Mouse (Mus musculus) T-helper 2 cell (primary cell): ENCODE results near the gene Orm3.

Source experiments
- in situ Hi-C: fragments of 300-600 bp; cut with MboI, MseI; formaldehyde crosslinking; loops from one replicate; pipeline ENCODE4 v1.15.1; 2025; ENCODE audit warnings: high pct_unique_total_duplicates

The Orm3 gene

DNA sequence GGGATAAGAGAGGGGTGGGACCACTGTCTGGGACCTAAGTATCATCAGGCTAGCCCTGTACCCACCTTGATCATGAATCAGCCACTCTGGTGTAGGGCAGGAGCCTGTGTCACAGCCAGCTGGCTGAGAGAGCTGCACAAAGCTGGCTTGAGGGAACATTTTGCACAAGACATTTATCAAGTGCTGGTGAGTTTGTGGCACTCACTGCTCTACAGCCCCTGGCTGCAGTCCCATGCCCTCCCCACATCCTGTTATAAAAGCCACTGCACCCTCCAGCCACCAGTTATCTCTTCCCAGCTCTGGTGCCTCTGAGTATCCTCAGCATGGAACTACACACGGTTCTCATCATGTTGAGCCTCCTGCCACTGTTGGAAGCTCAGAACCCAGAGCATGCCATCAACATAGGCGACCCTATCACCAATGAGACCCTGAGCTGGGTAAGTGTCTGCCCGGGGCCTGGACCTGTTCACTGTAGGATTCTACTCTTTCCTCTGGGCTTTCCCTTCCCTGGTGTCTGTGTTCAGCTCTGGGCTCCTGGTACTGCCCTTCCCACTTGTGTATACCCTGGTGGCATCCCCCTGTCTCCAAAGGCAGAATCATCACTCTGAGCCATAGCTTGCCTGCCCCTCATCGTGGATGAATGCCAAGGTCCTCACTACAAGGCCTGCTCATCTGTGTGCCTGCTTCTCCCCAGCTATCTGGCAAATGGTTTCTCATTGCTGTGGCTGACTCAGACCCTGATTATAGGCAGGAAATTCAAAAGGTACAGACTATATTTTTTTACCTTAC is at the start of gene Orm3:
TSS of gene Orm3 (plus strand) at position 286 of the 789 bp plus-strand sequence.
- in situ Hi-C loops: no loop called here

DNA sequence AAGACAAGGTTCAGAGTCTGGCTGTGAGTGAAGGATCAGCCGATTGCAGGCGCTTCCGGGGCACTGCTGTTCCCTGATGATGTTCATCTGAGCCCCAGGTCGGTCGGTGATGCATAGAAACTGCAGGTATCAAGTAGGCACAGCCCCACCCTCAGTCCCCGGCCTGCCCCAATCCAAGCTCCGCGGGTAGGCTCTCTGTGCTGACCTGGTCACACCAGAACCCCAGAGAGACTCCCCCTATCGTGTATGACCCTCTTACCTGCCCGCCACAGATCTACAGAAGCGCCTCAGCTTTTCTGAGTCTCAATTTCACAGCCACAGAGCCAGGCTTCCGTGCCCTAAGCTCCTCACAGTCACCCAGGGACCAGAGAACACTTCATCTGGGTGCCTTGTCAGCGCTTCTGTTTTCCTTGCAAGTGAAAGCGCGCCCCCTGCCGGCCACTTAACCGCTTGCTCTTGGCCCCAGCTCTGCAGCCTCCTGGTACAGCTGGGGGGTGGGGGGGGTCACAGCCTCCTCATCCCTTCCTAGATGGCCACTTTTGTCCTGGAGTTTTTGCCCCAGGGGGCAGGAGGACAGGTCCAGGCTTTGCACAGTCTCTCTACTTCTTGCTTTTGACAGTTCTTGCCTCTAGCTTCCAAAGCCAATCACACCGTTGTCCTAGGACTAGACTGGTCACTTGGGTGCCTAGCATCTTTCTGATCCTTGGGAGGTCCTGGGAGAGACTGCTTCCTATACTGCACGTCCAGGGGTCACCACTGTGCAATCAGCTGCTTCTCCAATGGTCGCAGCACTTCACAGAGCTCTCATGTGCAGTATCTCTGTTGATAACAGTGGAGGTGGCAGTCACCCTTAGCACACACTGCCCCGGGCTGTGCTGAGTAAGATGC is 48.5 kb upstream of the Orm3 start:
- in situ Hi-C loops: loop anchor here (5.0 to 10.0 kb wide), 2 partner anchors 90 to 143 kb away; no protein-coding TSS in a partner anchor

DNA sequence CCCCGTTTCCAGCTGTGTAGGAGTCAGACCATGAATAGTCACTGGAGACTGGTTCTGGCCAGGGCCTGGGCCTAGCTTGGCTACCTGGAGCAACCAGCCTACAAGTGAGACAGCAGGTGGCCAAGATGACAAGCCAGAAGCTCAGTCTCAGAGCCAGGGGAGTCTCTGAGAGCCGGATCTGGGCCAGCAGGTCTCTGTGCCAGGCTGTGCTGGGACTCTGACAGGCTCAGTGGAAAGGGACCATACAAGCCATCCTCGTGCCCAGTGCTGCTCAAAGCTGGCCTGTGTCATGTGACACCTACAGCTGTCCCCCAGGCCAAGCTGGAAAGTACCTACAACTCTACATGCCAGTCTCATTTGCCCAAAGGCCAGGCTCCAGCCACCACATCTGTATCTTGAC is 47.6 kb upstream of the Orm3 start:
- in situ Hi-C loops: loop anchor here (5.0 to 10.0 kb wide), 2 partner anchors 91 to 144 kb away; no protein-coding TSS in a partner anchor

DNA sequence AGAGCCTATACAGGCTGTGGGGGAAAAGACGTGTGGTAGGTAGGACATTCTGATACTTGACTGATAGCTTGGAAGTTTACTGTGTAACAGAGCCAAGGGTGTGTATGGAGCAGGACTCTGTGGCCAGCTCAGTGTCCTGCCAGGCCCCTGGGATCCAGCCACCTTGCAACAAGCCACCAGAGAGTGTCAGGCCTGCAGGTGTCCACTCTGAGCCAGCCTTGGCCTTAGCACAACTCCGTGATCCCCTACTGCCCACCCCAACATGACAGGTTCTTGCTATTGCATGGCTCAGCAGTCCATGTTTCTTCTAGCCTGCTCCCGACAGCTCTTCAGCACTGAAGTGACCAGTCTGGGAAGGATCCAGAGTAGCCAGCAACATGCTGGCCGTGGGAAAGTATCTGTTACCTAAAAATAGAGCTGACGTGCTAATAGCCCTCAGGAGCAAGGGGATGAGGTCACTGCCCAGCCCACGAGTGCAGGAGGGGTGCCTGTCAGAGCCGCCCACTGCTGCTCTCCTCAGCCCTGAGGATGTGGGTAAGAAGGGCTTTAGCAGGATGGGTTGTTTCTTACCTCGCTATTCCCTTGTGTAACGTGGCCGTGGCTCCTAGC is 45.6 kb upstream of the Orm3 start:
- in situ Hi-C loops: no loop called here

DNA sequence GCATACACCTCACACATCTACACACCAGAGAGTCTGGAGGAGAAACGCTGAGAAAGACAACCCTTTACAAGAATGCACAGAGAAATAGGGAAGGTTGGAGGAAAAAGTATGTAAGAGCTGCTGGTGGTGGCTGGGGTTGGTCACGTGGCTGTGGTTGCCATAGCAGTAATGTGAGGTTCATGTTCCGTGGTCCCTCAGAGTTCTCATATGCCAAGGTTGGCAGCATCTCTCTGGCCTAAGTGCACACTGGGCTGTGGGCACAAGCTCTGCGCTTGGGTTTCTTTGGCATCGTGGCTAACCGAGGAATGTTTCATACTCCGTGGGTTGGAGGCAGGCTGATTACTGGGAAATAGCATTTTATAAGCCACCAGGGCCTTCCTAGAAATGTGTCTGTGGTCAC is 44.5 kb upstream of the Orm3 start:
- in situ Hi-C loops: no loop called here

DNA sequence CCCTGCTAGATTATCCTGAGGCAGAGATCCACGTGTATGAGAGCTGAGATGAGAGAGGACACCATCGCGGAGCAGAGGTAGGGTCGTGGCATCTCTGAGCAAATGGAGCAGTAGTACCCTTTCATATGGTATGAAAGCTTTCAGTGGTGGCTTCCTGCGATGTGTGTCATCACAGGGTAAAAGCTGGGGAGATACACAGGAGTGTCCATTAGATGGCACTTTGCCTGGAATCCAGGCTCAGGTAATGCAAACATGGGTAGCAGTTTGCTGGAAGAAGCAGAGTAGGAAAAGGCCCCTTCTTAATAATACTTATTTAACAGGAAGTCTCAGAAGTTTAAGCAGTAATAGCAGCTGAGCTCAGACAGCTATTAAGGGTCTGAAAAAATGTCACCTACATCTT is 41.9 kb upstream of the Orm3 start:
- in situ Hi-C loops: no loop called here

DNA sequence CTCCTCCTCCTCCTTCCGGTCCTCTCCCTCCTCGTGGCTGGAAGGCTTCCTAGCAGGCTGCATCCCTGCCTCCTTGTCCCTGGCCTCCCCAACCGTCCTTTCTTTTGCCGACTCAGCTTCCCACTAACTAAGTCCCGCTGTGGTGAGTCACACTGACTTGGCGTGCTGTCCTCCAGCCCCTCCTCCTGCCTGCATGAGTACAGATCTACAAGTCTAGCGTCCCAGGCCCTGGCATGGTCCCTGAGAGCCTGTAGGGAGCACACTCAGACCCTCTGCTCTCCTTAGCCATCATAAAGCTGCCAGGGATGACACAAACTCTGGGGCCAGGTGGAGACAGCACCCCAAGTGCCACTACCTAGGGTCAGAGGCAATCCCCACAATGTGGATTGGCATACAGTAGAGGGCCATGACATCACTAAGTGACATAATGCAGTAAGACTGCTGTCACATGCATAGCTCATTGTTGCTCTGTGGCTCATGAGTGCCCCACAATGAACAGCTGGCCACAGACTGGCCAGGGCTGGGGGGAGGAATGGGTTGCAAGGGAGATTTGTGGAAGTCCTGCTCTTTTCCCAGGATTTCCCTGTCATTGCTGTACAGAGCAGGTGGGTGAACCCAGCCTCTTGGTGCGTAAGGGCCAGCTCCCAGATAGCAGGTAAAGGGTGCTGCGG is 39.8 kb upstream of the Orm3 start:
- in situ Hi-C loops: loop anchor here (5.0 kb wide), 2 partner anchors 49 to 134 kb away; no protein-coding TSS in a partner anchor

DNA sequence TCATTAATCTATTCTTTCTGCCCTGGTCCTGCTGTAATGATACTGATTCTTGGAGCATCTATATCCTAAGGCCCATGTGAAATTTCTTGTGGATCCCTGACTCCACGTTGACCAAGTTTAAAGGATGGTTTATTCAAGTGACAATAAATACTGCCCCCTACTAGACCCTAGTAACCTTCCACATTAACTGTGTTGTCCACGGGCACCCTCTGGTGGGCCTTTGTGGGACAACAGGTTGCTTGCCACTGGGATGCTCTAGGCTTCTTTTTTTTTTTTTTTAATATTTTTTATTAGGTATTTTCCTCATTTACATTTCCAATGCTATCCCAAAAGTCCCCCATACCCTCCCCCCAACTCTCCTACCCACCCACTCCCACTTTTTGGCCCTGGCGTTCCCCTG is 36.4 kb upstream of the Orm3 start:
- in situ Hi-C loops: loop anchor here (5.0 kb wide), 2 partner anchors 52 to 137 kb away; no protein-coding TSS in a partner anchor

DNA sequence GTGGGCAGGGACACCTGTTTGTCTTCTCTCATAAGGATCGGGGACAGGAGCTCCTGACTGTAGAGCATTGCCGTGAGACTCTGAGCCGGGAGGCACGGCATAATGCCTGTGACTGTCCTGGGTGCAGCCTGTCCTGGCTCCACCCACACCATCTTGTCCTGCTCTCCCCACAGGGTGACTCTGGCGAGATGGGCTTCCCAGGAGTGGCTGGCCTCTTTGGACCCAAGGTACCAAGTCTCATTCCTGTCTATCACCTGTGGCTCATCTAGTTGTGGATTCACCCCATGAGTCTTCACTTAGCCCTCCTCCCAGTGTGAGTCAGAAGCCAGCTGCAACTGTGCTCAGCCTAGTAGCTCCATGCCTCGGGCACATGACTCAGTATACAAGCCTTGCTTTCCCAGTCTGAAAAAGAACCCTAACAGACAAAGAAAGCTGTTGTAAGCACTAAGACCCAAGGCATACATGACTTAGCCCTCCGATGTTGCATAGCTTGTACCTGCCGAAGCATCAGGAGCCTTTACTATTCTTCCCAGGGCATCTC is 32.6 kb upstream of the Orm3 start:
- in situ Hi-C loops: no loop called here

DNA sequence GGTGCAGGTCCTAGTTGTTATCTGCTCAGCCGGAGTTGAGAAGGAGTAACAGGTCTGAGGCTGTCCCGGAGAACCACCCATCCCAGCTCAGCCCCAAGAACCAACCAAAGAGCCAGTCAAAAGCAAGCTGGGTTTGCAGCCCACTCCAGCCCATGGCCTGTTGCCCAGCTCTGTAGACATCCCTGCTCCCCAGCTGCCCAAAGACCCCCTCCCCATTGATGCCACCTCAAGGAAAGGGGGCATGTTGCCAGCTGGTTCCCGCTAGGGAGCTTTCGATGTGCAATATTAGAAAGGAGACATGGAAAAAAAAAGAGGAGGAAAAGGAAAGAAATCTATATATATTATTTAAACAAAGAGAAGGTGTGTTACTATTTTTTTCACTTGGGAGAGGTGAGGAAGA is 22.6 kb upstream of the Orm3 start:
- in situ Hi-C loops: loop anchor here (10.0 kb wide), 1 partner anchor 999 kb away; no protein-coding TSS in a partner anchor

DNA sequence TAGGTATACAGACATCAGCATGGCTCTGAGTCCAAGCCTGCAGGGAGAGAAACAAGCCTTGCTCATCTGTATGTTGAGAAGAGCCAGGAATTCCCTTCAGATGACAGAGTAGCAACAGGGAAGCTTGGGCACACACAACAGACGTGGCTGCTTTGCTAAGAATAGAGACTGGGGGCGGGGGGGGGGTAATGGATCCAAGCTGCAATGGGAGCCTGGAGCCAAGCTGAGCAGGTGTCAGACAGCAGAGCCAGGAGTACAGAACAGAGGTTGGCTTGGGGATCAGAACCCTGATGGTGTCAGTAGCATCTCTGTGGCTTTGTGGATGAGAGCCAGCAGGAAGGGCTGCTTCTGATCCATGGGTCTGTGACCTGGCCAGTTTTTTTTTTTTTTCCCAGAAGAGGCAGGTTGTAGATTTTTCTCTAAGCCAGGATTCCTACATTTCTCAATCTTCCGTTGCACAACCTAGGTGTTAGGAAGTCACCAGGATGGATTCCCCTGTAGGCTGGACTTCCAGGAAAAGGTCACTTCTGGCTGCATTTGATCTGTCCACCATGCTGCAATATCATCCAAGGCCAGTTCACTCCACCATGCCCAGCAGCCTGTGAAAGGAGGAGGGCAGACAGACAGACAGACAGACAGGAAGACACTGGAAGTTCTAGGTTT is 17.4 kb upstream of the Orm3 start:
- in situ Hi-C loops: loop anchor here (10.0 kb wide), 1 partner anchor 1004 kb away; no protein-coding TSS in a partner anchor

DNA sequence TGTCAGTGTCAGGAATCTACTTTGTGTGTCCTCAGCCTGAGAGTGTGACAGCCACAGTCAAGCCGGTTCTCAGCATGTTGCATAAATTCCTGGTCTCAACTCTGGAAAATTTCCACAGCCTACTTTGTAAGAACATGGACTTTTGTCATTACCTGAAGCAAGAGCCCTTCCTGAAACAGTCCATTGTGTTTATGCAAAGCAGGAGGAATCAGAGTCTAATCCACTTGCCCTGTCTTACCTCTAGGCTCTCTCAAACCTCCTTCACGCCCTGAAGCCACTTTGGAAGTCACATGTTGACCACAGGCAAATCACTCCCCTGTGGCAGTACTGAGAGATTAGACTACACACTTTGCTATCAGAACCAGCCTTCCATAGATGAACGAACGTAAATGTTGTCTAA is 13.5 kb upstream of the Orm3 start:
- in situ Hi-C loops: no loop called here

DNA sequence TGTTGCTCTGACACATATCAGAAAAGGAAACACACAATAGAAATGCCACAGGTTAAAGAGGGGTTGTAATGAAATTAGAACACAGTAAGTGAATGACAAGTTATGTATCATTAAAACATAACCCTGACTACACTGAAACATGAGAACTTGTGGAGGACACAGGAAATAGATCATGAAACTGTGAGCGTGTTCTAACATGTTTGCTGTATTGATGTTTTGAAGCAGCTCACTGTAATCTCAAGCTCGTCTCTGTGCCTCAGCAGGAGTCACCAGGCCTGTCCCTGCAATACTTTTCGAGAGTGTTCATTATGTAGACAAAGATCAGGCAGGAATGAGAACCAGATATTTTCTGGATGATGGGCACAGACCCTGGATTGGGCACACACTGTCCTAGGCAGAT is 12.4 kb upstream of the Orm3 start:
- in situ Hi-C loops: no loop called here

DNA sequence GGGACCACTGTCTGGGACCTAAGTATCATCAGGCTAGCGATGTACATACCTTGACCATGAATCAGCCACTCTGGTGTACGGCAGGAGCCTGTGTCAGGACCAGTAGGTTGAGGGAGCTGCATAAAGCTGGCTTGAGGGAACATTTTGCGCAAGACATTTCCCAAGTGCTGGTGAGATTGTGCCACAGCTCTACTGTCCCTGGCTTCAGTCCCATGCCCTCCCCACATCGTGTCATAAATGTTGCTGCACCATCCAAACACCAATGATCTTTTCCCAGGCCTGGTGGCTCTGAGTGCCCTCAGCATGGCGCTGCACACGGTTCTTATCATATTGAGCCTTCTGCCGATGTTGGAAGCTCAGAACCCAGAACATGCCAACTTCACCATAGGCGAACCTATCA is 11.7 kb upstream of the Orm3 start, which contains the start of gene Orm1:
TSS of gene Orm1 (plus strand) at position 266 of the 400 bp plus-strand sequence.
- in situ Hi-C loops: no loop called here

DNA sequence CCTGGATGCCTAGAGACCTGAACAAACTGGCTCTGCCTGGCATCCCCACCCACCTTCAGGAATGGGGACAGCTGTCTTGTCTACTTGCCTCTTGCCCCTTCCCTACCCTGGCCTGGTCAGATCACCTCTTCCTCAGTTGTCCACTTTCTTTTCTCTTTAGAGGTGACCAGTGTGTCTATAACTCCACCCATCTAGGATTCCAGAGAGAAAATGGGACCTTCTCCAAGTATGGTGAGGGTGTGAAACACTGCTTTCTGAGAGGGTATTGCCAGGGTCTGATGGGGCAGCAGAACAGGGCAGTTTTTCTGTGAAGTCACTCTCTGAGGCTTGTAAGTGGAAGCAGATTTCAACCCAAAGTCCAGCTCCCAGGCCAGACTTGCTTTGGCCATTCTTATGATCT is 10.7 kb upstream of the Orm3 start:
- in situ Hi-C loops: no loop called here

DNA sequence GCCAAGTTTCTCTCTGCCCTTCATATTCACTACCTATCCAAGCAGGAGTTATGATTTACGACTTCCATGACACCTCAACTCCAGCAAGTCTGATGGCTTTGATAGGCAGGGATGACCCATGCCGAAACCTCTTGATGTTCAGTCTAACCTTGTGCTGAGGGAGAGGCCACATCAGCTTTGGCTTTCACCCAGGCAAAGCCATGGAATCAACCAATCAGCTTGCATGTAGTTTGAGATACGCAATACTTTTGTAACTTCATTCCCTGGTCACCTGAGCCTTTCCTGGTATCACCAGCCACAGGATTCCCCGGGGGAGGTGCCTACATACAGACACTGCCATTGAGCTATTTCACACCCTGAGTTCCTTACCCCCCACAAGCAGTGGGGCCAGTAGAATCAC is 9.3 kb upstream of the Orm3 start:
- in situ Hi-C loops: no loop called here

DNA sequence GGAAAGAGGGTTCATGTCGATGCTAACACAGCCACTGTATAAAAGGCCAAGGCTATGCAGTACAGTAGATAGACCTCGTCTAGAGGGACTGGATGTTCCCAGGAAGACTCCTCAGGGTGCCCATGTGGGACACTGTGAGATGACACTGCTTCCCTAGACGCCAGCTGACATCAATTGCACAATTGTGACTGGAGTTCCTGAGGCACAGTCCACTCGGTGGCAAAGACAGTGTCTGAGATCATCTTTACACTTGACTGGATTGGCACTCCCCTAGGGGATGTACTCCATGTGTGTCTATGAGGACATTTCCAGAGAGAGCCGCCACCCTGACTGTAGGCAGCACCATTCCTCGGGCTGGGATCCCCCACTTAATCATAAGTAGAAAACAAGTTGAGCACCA is 7.4 kb upstream of the Orm3 start:
- in situ Hi-C loops: no loop called here

DNA sequence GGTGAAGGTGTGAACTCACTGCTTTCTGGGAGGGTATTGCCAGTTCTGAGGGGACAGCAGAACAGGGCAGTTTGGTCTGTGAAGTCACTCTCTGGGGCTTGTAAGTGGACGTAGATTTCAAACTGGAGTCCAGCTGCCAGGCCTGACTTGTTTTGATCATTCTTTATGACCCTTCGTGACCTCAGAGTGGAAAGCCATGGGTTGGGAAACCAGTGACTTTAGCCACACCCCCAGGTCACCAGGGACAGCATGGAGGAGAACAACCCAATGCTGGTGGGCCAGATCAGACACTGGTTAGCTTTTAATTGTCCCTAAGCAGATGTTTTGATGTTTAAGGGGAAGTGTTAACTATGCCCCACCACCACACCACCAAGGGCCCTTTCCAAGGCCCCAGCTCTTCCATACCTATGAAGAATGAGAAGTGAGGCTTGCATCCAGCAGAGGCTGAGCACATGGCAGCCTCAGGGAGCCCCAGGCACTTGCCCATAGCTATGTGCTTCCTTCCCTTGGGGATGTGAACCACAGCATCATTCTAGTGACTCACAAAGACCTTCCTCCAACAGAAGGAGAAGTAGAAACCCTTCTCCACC is 1.1 kb downstream of the Orm3 start:
- in situ Hi-C loops: no loop called here

DNA sequence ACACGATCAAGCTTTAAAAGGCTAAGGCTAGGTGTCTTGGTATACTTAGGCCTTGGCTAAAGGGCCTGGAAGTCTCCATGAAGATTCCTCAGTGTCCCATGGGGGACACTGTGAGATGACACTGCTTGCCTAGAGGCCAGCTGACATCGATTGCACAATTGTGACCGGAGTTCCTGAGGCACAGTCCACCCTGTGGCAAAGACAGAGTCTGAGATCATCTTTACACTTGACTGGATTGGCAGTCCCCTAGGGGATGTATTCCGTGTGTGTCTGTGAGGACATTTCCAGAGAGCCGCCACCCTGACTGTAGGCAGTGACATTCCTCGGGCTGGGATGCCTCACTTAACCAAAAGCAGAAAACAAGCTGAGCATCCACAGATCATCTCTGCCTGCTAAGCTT is 3.9 kb downstream of the Orm3 start:
- in situ Hi-C loops: no loop called here

DNA sequence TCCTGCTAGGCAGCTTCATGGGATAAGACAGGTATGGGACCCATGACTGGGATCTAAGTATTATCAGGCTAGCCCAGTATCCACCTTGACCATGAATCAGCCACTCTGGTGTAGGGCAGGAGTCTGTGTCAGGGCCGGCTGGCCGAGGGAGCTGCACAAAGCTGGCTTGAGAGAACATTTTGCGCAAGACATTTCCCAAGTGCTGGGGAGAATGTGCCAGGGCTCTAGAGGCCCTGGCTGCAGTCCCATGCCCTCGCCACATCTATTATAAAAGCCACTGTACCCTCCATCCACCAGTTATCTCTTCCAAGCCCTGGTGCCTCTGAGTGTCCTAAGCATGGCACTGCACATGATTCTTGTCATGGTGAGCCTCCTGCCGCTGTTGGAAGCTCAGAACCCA is 6.2 kb downstream of the Orm3 start, which contains the start of gene Orm2:
TSS of gene Orm2 (plus strand) at position 300 of the 400 bp plus-strand sequence.
- in situ Hi-C loops: no loop called here
